Mouse (Mus musculus) heart, adult 2 months (tissue): Measurements from ENCODE around the gene Tex11.

ENCODE experiments used
- CTCF ChIP-seq: fragments of 200-600 bp; IDR thresholded peaks from 2 replicates; pipeline ENCODE4 v1.8.1; 2022; ENCODE audit warnings: antibody characterized with exemption, mild to moderate bottlenecking, moderate library complexity
- EP300 ChIP-seq: fragments of 200-500 bp; IDR thresholded peaks from 2 replicates; pipeline ENCODE4 v1.6.1; 2011; ENCODE audit warnings: low read depth, low read length, control low read depth; ENCODE audit not compliant: insufficient read depth
- POLR2A ChIP-seq: fragments of 200-500 bp; IDR thresholded peaks from 2 replicates; pipeline ENCODE4 v1.6.1; 2011; ENCODE audit warnings: mild to moderate bottlenecking, low read depth, low read length, control low read depth; ENCODE audit not compliant: insufficient read depth

DNA sequence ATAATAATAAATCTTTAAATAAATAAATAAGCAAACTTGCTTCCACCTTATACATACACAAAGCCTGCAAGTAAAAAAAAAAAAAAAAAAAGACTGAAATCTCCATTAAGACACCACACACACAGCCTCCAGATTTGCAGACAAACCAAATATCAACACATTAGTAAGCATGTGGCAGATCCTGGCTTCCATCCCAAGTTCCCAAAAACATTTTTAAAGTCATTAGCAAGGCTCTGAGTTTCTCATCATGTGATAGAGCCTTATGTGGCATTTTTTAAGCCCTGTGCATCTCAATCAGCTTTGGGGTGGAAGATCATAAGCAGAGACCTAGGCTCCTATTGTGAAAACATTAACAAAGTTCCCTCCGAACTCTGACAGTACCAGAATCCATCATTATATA, 5.8 kb upstream of the Tex11 start:
- TF ChIP-seq CTCF (no peak), POLR2A (no peak), EP300 (no peak)
